Mouse (Mus musculus): ENCODE measurements at regions not wholly inside any gene's neighbourhood (a gene's known extent, or its start where the extent isn't known, plus 50 kb on each side); places are given as distances from the start of the nearest gene placed in this dataset.

DNA sequence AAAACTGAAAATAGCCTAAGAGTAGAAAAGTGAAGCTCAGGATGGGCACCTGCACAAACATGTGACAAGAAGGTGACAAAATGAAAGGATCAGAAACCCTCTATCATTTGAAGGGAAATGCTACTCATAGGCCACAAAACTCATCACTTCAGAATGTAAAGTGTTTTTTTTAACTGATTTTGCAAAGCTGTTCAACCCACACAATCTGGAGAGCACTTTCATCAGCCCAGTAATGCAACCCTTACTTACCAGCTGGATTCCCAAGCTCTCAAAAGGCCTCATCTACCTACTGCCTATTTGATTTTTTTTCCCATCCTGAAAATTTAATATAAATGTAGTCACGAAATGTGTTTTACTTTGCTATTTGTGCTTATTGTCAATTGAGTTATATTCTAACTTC, 110.4 kb upstream of the Ppp1r12a start:
- ATAC-seq (ENCODE audit: low read depth), result no peak
- no peak overlapping the region for H3K4me3 ChIP-seq (ENCODE audit: low read depth, low read length)
- no peak overlapping the region for H3K27ac ChIP-seq (ENCODE audit: low read length)
- no peak overlapping the region for H3K4me2 ChIP-seq (ENCODE audit: low read depth, low read length)
- H3K9ac ChIP-seq (ENCODE audit: low read depth, low read length), result no peak overlapping the region
- no peaks in the 10 kb centered on the region for H3K36me3 ChIP-seq (ENCODE audit: control insufficient read depth, insufficient read depth)
- no peaks in the 10 kb centered on the region for H3K27me3 ChIP-seq (ENCODE audit: control insufficient read depth, insufficient read depth, low read depth, low read length)
- no peaks in the 10 kb centered on the region for H3K4me1 ChIP-seq (ENCODE audit: control insufficient read depth, low read depth, low read length)
- no peaks in the 10 kb centered on the region for H3K9me3 ChIP-seq (replicated peaks; ENCODE audit: control insufficient read depth, low read length)
- 84% methylated on average over 1 of the region's 1 CpGs for WGBS (ENCODE audit: insufficient replicate concordance)

DNA sequence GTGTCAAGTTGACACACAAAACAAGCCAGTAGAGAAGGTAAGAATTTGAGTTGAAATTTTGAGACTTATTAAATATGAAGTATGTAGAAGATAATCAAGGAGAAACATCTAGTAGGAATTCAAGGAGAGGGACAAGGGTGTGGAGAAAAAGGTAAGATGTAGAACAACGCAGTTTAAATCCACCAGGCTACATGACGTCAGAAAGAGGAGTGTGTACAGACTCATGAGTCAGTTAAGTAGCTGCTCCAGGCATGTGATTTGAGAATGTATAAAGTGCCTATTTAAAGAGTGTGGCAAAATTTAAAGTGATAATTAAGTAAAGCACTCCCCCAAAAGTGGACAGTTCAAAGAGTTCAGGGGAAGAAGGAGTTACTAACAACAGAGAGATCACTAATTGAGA, 113.6 kb upstream of the Ppp1r12a start:
- H3K4me2 ChIP-seq (ENCODE audit: low read depth, low read length), result no peak overlapping the region
- no peak for ATAC-seq (ENCODE audit: low read depth)
- no peak overlapping the region for H3K4me3 ChIP-seq (ENCODE audit: low read depth, low read length)
- H3K4me1 ChIP-seq (ENCODE audit: control insufficient read depth, low read depth, low read length), result no peaks in the 10 kb centered on the region
- WGBS (ENCODE audit: insufficient replicate concordance), result 64% methylated on average over 2 of the region's 2 CpGs
- no peaks in the 10 kb centered on the region for H3K36me3 ChIP-seq (ENCODE audit: control insufficient read depth, insufficient read depth)
- no peaks in the 10 kb centered on the region for H3K9me3 ChIP-seq (replicated peaks; ENCODE audit: control insufficient read depth, low read length)
- H3K27ac ChIP-seq (ENCODE audit: low read length), result no peak overlapping the region
- no peak overlapping the region for H3K9ac ChIP-seq (ENCODE audit: low read depth, low read length)
- no peaks in the 10 kb centered on the region for H3K27me3 ChIP-seq (ENCODE audit: control insufficient read depth, insufficient read depth, low read depth, low read length)

DNA sequence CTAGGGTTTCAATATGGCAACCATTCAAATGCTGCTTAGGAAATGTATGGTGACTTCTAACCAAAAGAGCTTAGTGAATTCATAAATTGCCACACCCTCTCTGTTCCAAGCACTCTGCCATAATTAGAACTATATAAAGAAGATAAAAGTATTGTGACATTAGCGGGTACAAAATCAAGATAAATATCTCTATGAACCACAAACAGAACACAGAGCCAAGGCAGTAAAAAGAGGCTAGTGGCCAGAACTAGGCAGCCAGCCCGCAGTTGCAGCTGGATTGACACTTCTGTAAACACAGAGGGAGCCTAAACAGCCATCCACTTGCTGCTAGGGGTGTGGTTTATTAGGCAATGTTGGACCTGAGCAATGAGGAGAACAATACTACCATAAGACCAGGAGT, 118.5 kb upstream of the Ppp1r12a start:
- Histone ChIP-seq H3K27ac (ENCODE audit: low read length) (no peak overlapping the region), H3K4me2 (ENCODE audit: low read depth, low read length) (no peak overlapping the region), H3K27me3 (ENCODE audit: control insufficient read depth, insufficient read depth, low read depth, low read length) (no peaks in the 10 kb centered on the region), H3K36me3 (ENCODE audit: control insufficient read depth, insufficient read depth) (no peaks in the 10 kb centered on the region), H3K9me3 (replicated peaks; ENCODE audit: control insufficient read depth, low read length) (no peaks in the 10 kb centered on the region), H3K4me3 (ENCODE audit: low read depth, low read length) (no peak overlapping the region), H3K4me1 (ENCODE audit: control insufficient read depth, low read depth, low read length) (no peaks in the 10 kb centered on the region), H3K9ac (ENCODE audit: low read depth, low read length) (no peak overlapping the region)
- 30% methylated on average over 2 of the region's 2 CpGs for WGBS (ENCODE audit: insufficient replicate concordance)
- no peak for ATAC-seq (ENCODE audit: low read depth)

DNA sequence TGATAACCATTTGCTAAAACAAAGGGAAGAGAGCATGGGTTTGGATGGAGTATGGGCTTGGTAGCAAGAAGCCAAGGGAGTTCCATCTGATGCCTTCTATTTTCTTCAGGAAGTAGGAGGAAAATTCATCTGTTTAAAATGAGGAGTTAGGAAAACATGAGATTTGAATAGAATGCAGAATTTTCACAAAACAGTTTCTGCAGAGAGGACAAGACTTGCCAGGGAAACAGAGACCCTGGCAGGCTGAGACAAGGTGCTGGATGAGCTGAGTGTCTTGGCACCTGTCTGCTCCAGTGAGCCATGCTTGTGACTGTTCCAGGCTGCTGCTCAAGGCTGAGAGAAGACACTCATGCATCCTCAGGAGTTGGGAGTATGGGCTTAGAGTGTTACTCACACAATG, 122.0 kb upstream of the Ppp1r12a start:
- Histone ChIP-seq H3K36me3 (ENCODE audit: control insufficient read depth, insufficient read depth) (no peaks in the 10 kb centered on the region), H3K9ac (ENCODE audit: low read depth, low read length) (no peak overlapping the region)
- ATAC-seq (ENCODE audit: low read depth), result no peak

DNA sequence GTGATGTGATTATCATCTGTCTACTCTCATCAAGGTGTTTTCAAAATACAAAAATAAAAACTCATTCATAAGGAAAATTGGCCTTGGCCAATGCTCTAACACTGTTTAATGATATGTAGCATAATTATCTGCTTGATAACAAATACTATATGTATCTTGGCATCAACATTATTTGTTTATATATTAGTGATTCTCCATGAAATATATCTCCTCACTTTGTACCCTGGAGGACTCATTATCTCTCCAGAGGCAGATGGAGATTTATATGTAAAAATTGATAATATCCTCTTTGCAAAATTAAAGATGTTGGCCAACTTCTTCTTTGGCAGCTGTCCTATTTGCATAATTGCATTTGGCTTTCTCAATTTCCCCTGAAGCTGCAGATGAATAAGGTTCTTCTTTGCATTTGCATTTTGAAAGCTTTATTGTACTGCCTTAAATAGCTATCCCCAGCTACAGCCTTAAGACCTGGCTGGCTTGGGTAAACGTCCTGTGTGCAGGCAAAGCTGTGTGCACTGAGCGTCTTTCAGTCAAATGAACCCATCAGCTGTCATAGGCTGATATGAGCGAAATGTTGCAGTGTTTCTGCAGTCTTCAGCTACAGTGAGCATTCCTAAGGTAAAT, 124.7 kb upstream of the Otogl start:
- 53% methylated on average over 3 of the region's 3 CpGs for WGBS (ENCODE audit: insufficient replicate concordance)
- Histone ChIP-seq H3K4me2 (ENCODE audit: low read depth, low read length) (no peak overlapping the region), H3K27me3 (ENCODE audit: control insufficient read depth, insufficient read depth, low read depth, low read length) (no peaks in the 10 kb centered on the region), H3K9ac (ENCODE audit: low read depth, low read length) (no peak overlapping the region), H3K36me3 (ENCODE audit: control insufficient read depth, insufficient read depth) (no peaks in the 10 kb centered on the region), H3K4me1 (ENCODE audit: control insufficient read depth, low read depth, low read length) (peaks cover 9% of the 10 kb centered on the region), H3K27ac (ENCODE audit: low read length) (no peak overlapping the region), H3K4me3 (ENCODE audit: low read depth, low read length) (no peak overlapping the region), H3K9me3 (replicated peaks; ENCODE audit: control insufficient read depth, low read length) (no peaks in the 10 kb centered on the region)
- ATAC-seq (ENCODE audit: low read depth), result no peak

More for the DNA sequence above, 122.0 kb upstream of the Ppp1r12a start:
- no peak overlapping the region for H3K27ac ChIP-seq (ENCODE audit: low read length)
- no peak overlapping the region for H3K4me2 ChIP-seq (ENCODE audit: low read depth, low read length)
- no peaks in the 10 kb centered on the region for H3K27me3 ChIP-seq (ENCODE audit: control insufficient read depth, insufficient read depth, low read depth, low read length)
- H3K4me1 ChIP-seq (ENCODE audit: control insufficient read depth, low read depth, low read length), result no peaks in the 10 kb centered on the region
- H3K4me3 ChIP-seq (ENCODE audit: low read depth, low read length), result no peak overlapping the region
- H3K9me3 ChIP-seq (replicated peaks; ENCODE audit: control insufficient read depth, low read length), result no peaks in the 10 kb centered on the region

DNA sequence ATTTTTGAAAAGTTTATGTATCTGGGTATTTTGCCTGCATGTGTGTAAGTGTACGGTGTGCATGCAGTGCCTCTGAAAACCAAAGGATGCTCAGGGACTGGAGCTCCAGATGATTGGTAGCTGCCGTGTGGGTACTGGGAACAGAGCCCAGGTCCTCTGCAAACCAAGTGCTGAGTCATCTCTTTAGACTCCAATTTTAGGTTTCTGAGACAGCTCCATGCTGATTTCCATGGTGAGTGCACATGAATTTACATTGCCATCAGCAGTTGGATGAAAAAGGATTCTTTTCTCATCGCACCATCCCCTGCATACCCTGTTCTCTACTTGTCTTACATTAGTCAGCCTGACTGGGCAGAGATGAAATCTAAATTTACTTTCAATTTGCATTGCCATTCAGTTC, 122.1 kb upstream of the Otogl start:
- no peaks in the 10 kb centered on the region for H3K9me3 ChIP-seq (replicated peaks; ENCODE audit: control insufficient read depth, low read length)
- H3K27ac ChIP-seq (ENCODE audit: low read length), result no peak overlapping the region
- no peaks in the 10 kb centered on the region for H3K36me3 ChIP-seq (ENCODE audit: control insufficient read depth, insufficient read depth)
- peaks cover 9% of the 10 kb centered on the region for H3K4me1 ChIP-seq (ENCODE audit: control insufficient read depth, low read depth, low read length)
- H3K4me3 ChIP-seq (ENCODE audit: low read depth, low read length), result no peak overlapping the region
- H3K4me2 ChIP-seq (ENCODE audit: low read depth, low read length), result no peak overlapping the region
- 82% methylated on average over 3 of the region's 3 CpGs for WGBS (ENCODE audit: insufficient replicate concordance)
- no peak overlapping the region for H3K9ac ChIP-seq (ENCODE audit: low read depth, low read length)
- no peak for ATAC-seq (ENCODE audit: low read depth)
- H3K27me3 ChIP-seq (ENCODE audit: control insufficient read depth, insufficient read depth, low read depth, low read length), result no peaks in the 10 kb centered on the region

DNA sequence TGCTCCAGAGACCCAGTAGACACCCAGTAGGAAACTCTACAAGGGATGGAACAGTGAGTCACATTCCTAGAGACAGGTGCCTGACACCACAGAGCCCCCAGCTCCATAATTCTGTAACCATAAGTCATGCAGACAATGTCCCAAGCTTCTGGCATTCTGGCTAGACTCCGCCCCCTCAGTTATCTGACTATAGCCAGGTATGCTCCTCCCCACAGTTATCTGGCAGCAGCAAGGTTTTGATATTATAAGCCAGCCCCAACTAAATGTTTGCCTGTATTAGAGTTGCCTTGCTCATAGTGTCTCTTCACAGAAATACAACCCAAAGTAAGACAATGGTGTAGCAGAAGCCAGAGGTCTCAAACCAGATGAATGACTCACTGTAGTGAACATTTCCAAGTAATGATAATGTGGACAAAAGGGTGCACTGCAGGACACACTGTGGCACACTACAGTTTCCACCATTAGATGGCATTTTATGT, 121.4 kb upstream of the Otogl start:
- no peak overlapping the region; the same call in 1 of the 2 replicates for H3K27ac ChIP-seq (ENCODE audit: low read length)
- peaks cover 9% of the 10 kb centered on the region for H3K4me1 ChIP-seq (ENCODE audit: control insufficient read depth, low read depth, low read length)
- H3K9me3 ChIP-seq (replicated peaks; ENCODE audit: control insufficient read depth, low read length), result no peaks in the 10 kb centered on the region
- H3K4me2 ChIP-seq (ENCODE audit: low read depth, low read length), result no peak overlapping the region
- no peaks in the 10 kb centered on the region for H3K36me3 ChIP-seq (ENCODE audit: control insufficient read depth, insufficient read depth)
- 25% methylated on average over 1 of the region's 1 CpGs for WGBS (ENCODE audit: insufficient replicate concordance)
- no peaks in the 10 kb centered on the region for H3K27me3 ChIP-seq (ENCODE audit: control insufficient read depth, insufficient read depth, low read depth, low read length)
- peak; percentile 86 for ATAC-seq (ENCODE audit: low read depth)
- no peak overlapping the region for H3K4me3 ChIP-seq (ENCODE audit: low read depth, low read length)
- H3K9ac ChIP-seq (ENCODE audit: low read depth, low read length), result no peak overlapping the region

DNA sequence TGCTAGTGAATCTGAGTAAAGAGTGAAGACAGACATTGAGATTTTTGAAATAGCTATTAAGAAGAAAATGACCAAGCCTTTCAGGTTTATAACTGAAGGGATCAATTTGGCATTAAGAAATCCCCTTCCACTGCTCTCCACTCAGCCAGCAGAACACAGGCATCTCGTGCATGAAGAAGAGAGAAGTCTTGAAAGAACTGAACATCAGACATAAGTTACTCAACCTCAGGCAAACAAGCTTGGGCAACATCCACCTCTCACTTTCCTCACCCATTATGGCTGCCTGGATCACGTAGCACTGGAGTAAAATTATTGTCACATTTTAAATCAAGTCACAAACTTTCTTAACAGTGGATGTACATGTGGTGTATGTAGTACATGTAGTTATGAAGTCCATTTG, 115.6 kb upstream of the Otogl start:
- Histone ChIP-seq H3K9me3 (replicated peaks; ENCODE audit: control insufficient read depth, low read length) (no peaks in the 10 kb centered on the region), H3K27ac (ENCODE audit: low read length) (no peak overlapping the region), H3K9ac (ENCODE audit: low read depth, low read length) (no peak overlapping the region), H3K4me3 (ENCODE audit: low read depth, low read length) (no peak overlapping the region), H3K36me3 (ENCODE audit: control insufficient read depth, insufficient read depth) (no peaks in the 10 kb centered on the region), H3K27me3 (ENCODE audit: control insufficient read depth, insufficient read depth, low read depth, low read length) (no peaks in the 10 kb centered on the region), H3K4me2 (ENCODE audit: low read depth, low read length) (no peak overlapping the region), H3K4me1 (ENCODE audit: control insufficient read depth, low read depth, low read length) (no peaks in the 10 kb centered on the region)
- WGBS (ENCODE audit: insufficient replicate concordance), result 52% methylated on average over 2 of the region's 2 CpGs
- ATAC-seq (ENCODE audit: low read depth), result 0 out of 2 replicates have a peak, but pooled peaks have one; percentile 37

DNA sequence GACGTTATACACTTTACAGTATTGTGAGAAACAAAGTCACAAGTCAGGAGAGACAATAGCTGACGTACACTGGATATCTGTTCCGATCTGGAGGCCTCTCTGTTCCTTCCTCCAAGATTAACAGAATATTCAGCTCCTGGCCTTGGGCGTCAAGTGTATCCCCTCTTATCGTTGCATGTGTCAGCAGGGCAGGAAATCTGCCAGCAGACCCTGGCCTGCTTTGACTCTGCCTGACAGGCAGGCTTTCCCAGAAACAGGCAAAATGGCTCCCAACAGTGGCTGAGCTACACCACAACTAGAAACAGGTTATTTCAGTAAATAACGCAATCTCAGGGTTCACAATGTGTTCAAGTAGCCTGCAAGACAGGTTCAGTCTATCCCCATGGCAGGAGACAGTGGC, 112.3 kb upstream of the Otogl start:
- no peaks in the 10 kb centered on the region for H3K36me3 ChIP-seq (ENCODE audit: control insufficient read depth, insufficient read depth)
- no peaks in the 10 kb centered on the region for H3K27me3 ChIP-seq (ENCODE audit: control insufficient read depth, insufficient read depth, low read depth, low read length)
- H3K9me3 ChIP-seq (replicated peaks; ENCODE audit: control insufficient read depth, low read length), result no peaks in the 10 kb centered on the region
- no peak for ATAC-seq (ENCODE audit: low read depth)
- H3K27ac ChIP-seq (ENCODE audit: low read length), result no peak overlapping the region
- no peak overlapping the region for H3K9ac ChIP-seq (ENCODE audit: low read depth, low read length)
- 53% methylated on average over 6 of the region's 6 CpGs for WGBS (ENCODE audit: insufficient replicate concordance)
- no peak overlapping the region for H3K4me3 ChIP-seq (ENCODE audit: low read depth, low read length)
- H3K4me2 ChIP-seq (ENCODE audit: low read depth, low read length), result no peak overlapping the region
- H3K4me1 ChIP-seq (ENCODE audit: control insufficient read depth, low read depth, low read length), result no peaks in the 10 kb centered on the region
